Mouse (Mus musculus) heart, embryonic 14.5 days (tissue): Measurements from ENCODE around the gene 2700049A03Rik. TPM values are rescaled to one million over a fixed set of nuclear protein-coding genes. Genes with fewer than 3 reads are reported as not detected.
A peak's percentile ranks its signal among the peaks of the same experiment; 100 is the strongest.

Experiments
- ATAC-seq: fragments of 200-750 bp; cut with Nextera tagmentation; 2 replicates; pipeline ENCODE4 v1.8.0; 2017; ENCODE audit warnings: low read depth, moderate TSS enrichment; ENCODE audit not compliant: insufficient number of reproducible peaks, insufficient read depth, low FRiP score
- H3K27ac ChIP-seq, 2 experiments: fragments of 200-500 bp in 1 of 2; fragments of 300-500 bp in 1 of 2; sonication (generic) in 1 of 2; replicated peaks in 1 of 2; 2 replicates each; pipeline ENCODE4 v1.5.1; 2012 to 2014; ENCODE audit warnings: low read depth in 2 of 2, low read length in 2 of 2, control low read depth in 1 of 2, mild to moderate bottlenecking in 1 of 2, mixed read lengths in 1 of 2; ENCODE audit not compliant: control insufficient read depth in 1 of 2, insufficient read depth in 1 of 2
- H3K27me3 ChIP-seq: fragments of 300-500 bp; sonication (generic); 2 replicates; pipeline ENCODE4 v1.6.1; 2014; ENCODE audit warnings: mild to moderate bottlenecking, low read length, control low read depth; ENCODE audit not compliant: control insufficient read depth, insufficient read depth
- H3K36me3 ChIP-seq: fragments of 300-500 bp; sonication (generic); 2 replicates; pipeline ENCODE4 v1.6.1; 2014; ENCODE audit warnings: mild to moderate bottlenecking, control low read depth, low read length, mixed read lengths; ENCODE audit not compliant: control insufficient read depth, insufficient read depth
- H3K4me1 ChIP-seq, 2 experiments: fragments of 200-500 bp in 1 of 2; fragments of 300-500 bp in 1 of 2; sonication (generic) in 1 of 2; 2 replicates each; pipeline ENCODE4 v1.6.1; 2012 to 2014; ENCODE audit warnings: low read length in 2 of 2, control low read depth in 1 of 2, mixed read lengths in 1 of 2; ENCODE audit not compliant: control insufficient read depth in 2 of 2, insufficient read depth in 2 of 2
- H3K4me2 ChIP-seq: fragments of 300-500 bp; sonication (generic); 2 replicates; pipeline ENCODE4 v1.6.1; 2014; ENCODE audit warnings: mild to moderate bottlenecking, low read length
- H3K4me3 ChIP-seq, 2 experiments: fragments of 200-500 bp in 1 of 2; fragments of 300-500 bp in 1 of 2; sonication (generic) in 1 of 2; 2 replicates each; pipeline ENCODE4 v1.5.1; 2012 to 2014; ENCODE audit warnings: low read length in 2 of 2, mild to moderate bottlenecking in 2 of 2, control low read depth in 1 of 2, low read depth in 1 of 2, moderate library complexity in 1 of 2; ENCODE audit not compliant: control insufficient read depth in 1 of 2, insufficient read depth in 1 of 2
- H3K9ac ChIP-seq: fragments of 300-500 bp; sonication (generic); 2 replicates; pipeline ENCODE4 v1.6.1; 2014; ENCODE audit warnings: mild to moderate bottlenecking, low read length
- H3K9me3 ChIP-seq: fragments of 300-500 bp; sonication (generic); 2 replicates; pipeline ENCODE4 v1.6.1; 2016; ENCODE audit warnings: low read length, control low read depth; ENCODE audit not compliant: control insufficient read depth
- WGBS: fragments of 180-500 bp; shearing (Covaris S2); extraction: QIAGEN DNeasy Blood & Tissue Kit; methylation state at CpG from one replicate; pipeline ENCODE4 v1.1.7; 2014; 5-methylcytosine and 5-hydroxymethylcytosine counted together
- polyA plus RNA-seq: library from polyadenylated mRNA; unstranded; fragments of >200 nt; fragmentation: Nextera tagmentation; extraction: Ambion mirVana; gene quantifications from 2 replicates; pipeline ENCODE4 v1.2.1, GENCODE M21; 2014

The 2700049A03Rik gene
- polyA plus RNA-seq, 1 experiment from 2014 or later, result 13.0 TPM

GRCm38 (mm10) chr12:71183736-71184135 lies 47.1 kb downstream of the 2700049A03Rik start:
- Histone ChIP-seq H3K4me3 (no peak overlapping the region), H3K36me3 (peaks cover 78% of the 10 kb centered on the region), H3K27me3 (no peaks in the 10 kb centered on the region), H3K9ac (no peak overlapping the region), H3K9me3 (no peaks in the 10 kb centered on the region), H3K27ac (no peak overlapping the region), H3K4me2 (no peak overlapping the region), H3K4me1 (no peaks in the 10 kb centered on the region)
- 89% methylated on average over 3 of the region's 3 CpGs for WGBS
- no peak for ATAC-seq

GRCm38 (mm10) chr12:71184396-71184795 lies 47.7 kb downstream of the 2700049A03Rik start:
- Histone ChIP-seq H3K9ac (no peak overlapping the region), H3K36me3 (peaks cover 77% of the 10 kb centered on the region)
- ATAC-seq, result no peak

GRCm38 (mm10) chr12:71192705-71193104 lies 56.1 kb downstream of the 2700049A03Rik start:
- H3K4me3 ChIP-seq, result no peak overlapping the region
- no peaks in the 10 kb centered on the region for H3K27me3 ChIP-seq
- H3K36me3 ChIP-seq, result peaks cover 84% of the 10 kb centered on the region
- H3K27ac ChIP-seq, result no peak overlapping the region
- H3K9ac ChIP-seq, result no peak overlapping the region
- ATAC-seq, result no peak
- WGBS, result 58% methylated on average over 8 of the region's 8 CpGs
- H3K4me2 ChIP-seq, result no peak overlapping the region
- no peaks in the 10 kb centered on the region for H3K9me3 ChIP-seq
- no peaks in the 10 kb centered on the region for H3K4me1 ChIP-seq

More at GRCm38 (mm10) chr12:71184396-71184795, 47.7 kb downstream of the 2700049A03Rik start:
- Histone ChIP-seq H3K4me3 (no peak overlapping the region), H3K27me3 (no peaks in the 10 kb centered on the region), H3K9me3 (no peaks in the 10 kb centered on the region), H3K27ac (no peak overlapping the region), H3K4me2 (no peak overlapping the region), H3K4me1 (no peaks in the 10 kb centered on the region)
- WGBS, result 95% methylated on average over 4 of the region's 4 CpGs

GRCm38 (mm10) chr12:71197671-71198070 lies 61.0 kb downstream of the 2700049A03Rik start:
- H3K9ac ChIP-seq, result no peak overlapping the region
- no peaks in the 10 kb centered on the region for H3K27me3 ChIP-seq
- H3K36me3 ChIP-seq, result peaks cover 49% of the 10 kb centered on the region
- H3K4me2 ChIP-seq, result no peak overlapping the region
- ATAC-seq, result no peak
- H3K4me1 ChIP-seq, result peaks cover 4 to 6% of the 10 kb centered on the region in 2 experiments; a peak in 3 of 4 replicates
- 55% methylated on average over 3 of the region's 3 CpGs for WGBS
- H3K27ac ChIP-seq, result no peak overlapping the region
- no peak overlapping the region for H3K4me3 ChIP-seq
- H3K9me3 ChIP-seq, result no peaks in the 10 kb centered on the region

- no peak for ATAC-seq
- H3K4me2 ChIP-seq, result no peak overlapping the region
- peaks cover 4 to 6% of the 10 kb centered on the region in 2 experiments; a peak in 3 of 4 replicates for H3K4me1 ChIP-seq
- WGBS, result 36% methylated on average over 5 of the region's 5 CpGs
- no peak overlapping the region for H3K4me3 ChIP-seq
- peak overlapping the region; percentile 39; a peak in 3 of 4 replicates for H3K27ac ChIP-seq
- no peak overlapping the region for H3K9ac ChIP-seq
- H3K27me3 ChIP-seq, result no peaks in the 10 kb centered on the region
- peaks cover 25% of the 10 kb centered on the region for H3K36me3 ChIP-seq
- H3K9me3 ChIP-seq, result no peaks in the 10 kb centered on the region
These were observed 65.1 kb downstream of the 2700049A03Rik start for GRCm38 (mm10) chr12:71201753-71202152.

- no peak overlapping the region for H3K4me3 ChIP-seq
- no peaks in the 10 kb centered on the region for H3K9me3 ChIP-seq
- H3K4me1 ChIP-seq, result peaks cover 4 to 6% of the 10 kb centered on the region in 2 experiments; a peak in 3 of 4 replicates
- H3K27me3 ChIP-seq, result no peaks in the 10 kb centered on the region
- WGBS, result 89% methylated on average over 3 of the region's 3 CpGs
- no peak for ATAC-seq
- H3K9ac ChIP-seq, result no peak overlapping the region
- no peak overlapping the region for H3K27ac ChIP-seq
- peaks cover 21% of the 10 kb centered on the region for H3K36me3 ChIP-seq
- no peak overlapping the region for H3K4me2 ChIP-seq
These were observed 67.7 kb downstream of the 2700049A03Rik start for GRCm38 (mm10) chr12:71204303-71204702.

- Histone ChIP-seq H3K4me3 (no peak overlapping the region), H3K9me3 (no peaks in the 10 kb centered on the region), H3K27me3 (no peaks in the 10 kb centered on the region), H3K27ac (peak overlapping the region; percentile 56 to 62; a peak in 2 of 4 replicates), H3K4me1 (peaks cover 10 to 16% of the 10 kb centered on the region in 2 experiments), H3K9ac (no peak overlapping the region), H3K36me3 (peaks cover 31% of the 10 kb centered on the region), H3K4me2 (no peak overlapping the region)
- WGBS, result 45% methylated on average over 9 of the region's 9 CpGs
- no peak for ATAC-seq
These were observed 80.5 kb downstream of the 2700049A03Rik start for GRCm38 (mm10) chr12:71217191-71217590.
